10 mouse cellular contexts compared by ENCODE assay signal in genomic region chr2:181242314-181242665, GRCm38 (mm10). TPM values are rescaled to one million over a fixed set of nuclear protein-coding genes. Genes with fewer than 3 reads are reported as not detected.
DNase-seq lines count a peak whose midpoint lies in the region; ATAC-seq and TF ChIP-seq lines count a peak whose summit lies in the region.
"Had no signal": no experiment of that assay in that cellular context is flagged by ENCODE, and none has a peak within 500 bp of the region (broad histone marks: within the 10 kb centered on the region; RNA-seq: fewer than 3 reads in every experiment).

No protein-coding gene starts in this region.

- no peak for TF ChIP-seq CTCF in embryonic fibroblast, embryonic 13.5 days (IDR thresholded peaks at IDR 0.05; ENCODE audit: borderline replicate concordance, insufficient read depth, low read length)
- TF ChIP-seq CTCF in kidney, adult 2 months (conservative IDR thresholded peaks at IDR 0.05; ENCODE audit: insufficient read depth, insufficient read length, low read depth, low read length): no peak

- peaks cover 7% of the 10 kb centered on the region for H3K27me3 ChIP-seq in megakaryocyte, embryonic 14.5 days (replicated peaks)
- H3K27me3 ChIP-seq in intestine, embryonic 14.5 days (replicated peaks; ENCODE audit: control insufficient read depth, insufficient read depth, low read length): no peaks in the 10 kb centered on the region
- no peaks in the 10 kb centered on the region for H3K27me3 ChIP-seq in neural tube, embryonic 13.5 days
- H3K27me3 ChIP-seq in kidney, adult 2 months (replicated peaks; ENCODE audit: control insufficient read depth, insufficient read depth, low read length): no peaks in the 10 kb centered on the region

- no peak for ATAC-seq in megakaryocyte, adult 5-6 weeks (ENCODE audit: poor library complexity, severe bottlenecking)
- no peak for ATAC-seq in intestine, embryonic 14.5 days (replicated peaks; ENCODE audit: low FRiP score, low TSS enrichment, low read depth)
- no peak for ATAC-seq in neural tube, embryonic 13.5 days (ENCODE audit: low read depth)

- peak overlapping the region; percentile 94 for H3K4me3 ChIP-seq in megakaryocyte, embryonic 14.5 days (replicated peaks)
- H3K4me3 ChIP-seq in embryonic fibroblast, embryonic 13.5 days (ENCODE audit: insufficient read depth, low read length): peak overlapping the region; percentile 70; the same call in 1 of the 2 replicates
- H3K4me3 ChIP-seq in intestine, embryonic 14.5 days (ENCODE audit: low read depth, low read length): peak overlapping the region; percentile 54
- H3K4me3 ChIP-seq in neural tube, embryonic 13.5 days: no peak overlapping the region
- H3K4me3 ChIP-seq in kidney, adult 2 months (ENCODE audit: insufficient read depth, low read depth, low read length): no peak overlapping the region

- TF ChIP-seq POLR2A in embryonic fibroblast, embryonic 13.5 days (IDR thresholded peaks at IDR 0.05; ENCODE audit: low read depth, low read length): no peak; the same call in 1 of the 2 replicates
- no peak for TF ChIP-seq POLR2A in kidney, adult 2 months (IDR thresholded peaks at IDR 0.05; ENCODE audit: low read depth, low read length)

- peak; percentile 58 for DNase-seq in intestine, embryonic 14.5 days (ENCODE audit: low spot score)
- DNase-seq in cerebellum, adult 18-20 months: no peak
- DNase-seq in gastrocnemius, postnatal 25 days: no peak
- no peak for DNase-seq in kidney, adult 2 months

- 56% methylated on average over 3 of the region's 3 CpGs for WGBS in intestine, embryonic 14.5 days
- WGBS in neural tube, embryonic 13.5 days: 71% methylated on average over 3 of the region's 3 CpGs
- 47% methylated on average over 3 of the region's 3 CpGs for WGBS in kidney, adult 2 months

- H3K27ac ChIP-seq in embryonic fibroblast, embryonic 13.5 days (ENCODE audit: insufficient read depth, low read length): no peak overlapping the region
- no peak overlapping the region for H3K27ac ChIP-seq in intestine, embryonic 14.5 days (ENCODE audit: low read depth)
- H3K27ac ChIP-seq in neural tube, embryonic 13.5 days (replicated peaks): no peak overlapping the region
- no peak overlapping the region for H3K27ac ChIP-seq in kidney, adult 2 months (ENCODE audit: insufficient read depth, low read depth, low read length)

- peaks cover 58% of the 10 kb centered on the region for H3K4me1 ChIP-seq in megakaryocyte, embryonic 14.5 days
- H3K4me1 ChIP-seq in embryonic fibroblast, embryonic 13.5 days (ENCODE audit: control insufficient read depth, insufficient read depth, low read length): no peaks in the 10 kb centered on the region
- H3K4me1 ChIP-seq in intestine, embryonic 14.5 days (replicated peaks; ENCODE audit: control insufficient read depth, insufficient read depth, low read length): peaks cover 15% of the 10 kb centered on the region; the same call in 1 of the 2 replicates
- peaks cover 8% of the 10 kb centered on the region for H3K4me1 ChIP-seq in neural tube, embryonic 13.5 days (replicated peaks)
- H3K4me1 ChIP-seq in kidney, adult 2 months (ENCODE audit: control insufficient read depth, insufficient read depth, low read length): 0 out of 2 replicates have a peak, but pooled peaks cover 2% of the 10 kb centered on the region

- H3K36me3 ChIP-seq in megakaryocyte, embryonic 14.5 days (replicated peaks; ENCODE audit: low read length): peaks cover 35% of the 10 kb centered on the region
- H3K36me3 ChIP-seq in intestine, embryonic 14.5 days (ENCODE audit: control insufficient read depth, insufficient read depth, low read length): peaks cover 4% of the 10 kb centered on the region
- H3K36me3 ChIP-seq in neural tube, embryonic 13.5 days: no peaks in the 10 kb centered on the region
- no peaks in the 10 kb centered on the region for H3K36me3 ChIP-seq in kidney, adult 2 months (ENCODE audit: control insufficient read depth, insufficient read depth, low read length)

- H3K9ac ChIP-seq in intestine, embryonic 14.5 days (ENCODE audit: low read length): peak overlapping the region; percentile 63
- H3K9ac ChIP-seq in neural tube, embryonic 13.5 days: no peak overlapping the region

- peak overlapping the region; percentile 72 for H3K4me2 ChIP-seq in intestine, embryonic 14.5 days (ENCODE audit: low read length)
- peak overlapping the region; percentile 51 for H3K4me2 ChIP-seq in neural tube, embryonic 13.5 days

- peaks cover 11% of the 10 kb centered on the region for H3K9me3 ChIP-seq in megakaryocyte, embryonic 14.5 days
- no peaks in the 10 kb centered on the region for H3K9me3 ChIP-seq in intestine, embryonic 14.5 days (ENCODE audit: control insufficient read depth, low read length)
- no peaks in the 10 kb centered on the region for H3K9me3 ChIP-seq in neural tube, embryonic 13.5 days

RNA-seq across cellular contexts. Expression of gene Helz2, which starts 0.5 kb away (rescaled TPM):
- polyA plus RNA-seq in megakaryocyte, embryonic 14.5 days (2012; ENCODE audit: insufficient read depth, low replicate concordance): 1.9 and 2.3 TPM in 2 replicates
- total RNA-seq in megakaryocyte, adult 5-6 weeks (2015): 13.5 and 14.2 TPM in 2 replicates
- total RNA-seq in megakaryocyte, adult 5-6 weeks (2017): 11.0 and 14.6 TPM in 2 replicates
- polyA plus RNA-seq in embryonic fibroblast, embryonic 13.5 days (2011; ENCODE audit: insufficient read length, low read depth, missing spikeins): 10.5 and 12.3 TPM in 2 replicates
- 2.6 and 2.8 TPM in 2 replicates for polyA plus RNA-seq in intestine, embryonic 14.5 days (2014; fragmentation: Nextera tagmentation; extraction: Ambion mirVana)
- 0.22 and 0.32 TPM in 2 replicates for polyA plus RNA-seq in neural tube, embryonic 13.5 days (2015; fragmentation: Nextera tagmentation; extraction: Ambion mirVana)
- total RNA-seq in gastrocnemius, postnatal 25 days (2021): 1 to 10 TPM; 2.5 to 3.4 TPM
- 15.4 and 17.5 TPM in 2 replicates for polyA plus RNA-seq in kidney, adult 2 months (2012; rRNA removed)

RNA-seq across cellular contexts. Expression of gene Fndc11, which starts 22.5 kb away (rescaled TPM):
- polyA plus RNA-seq in megakaryocyte, embryonic 14.5 days (2012; ENCODE audit: insufficient read depth, low replicate concordance): not detected in 2 replicates
- not detected in 2 replicates for total RNA-seq in megakaryocyte, adult 5-6 weeks (2015)
- total RNA-seq in megakaryocyte, adult 5-6 weeks (2017): not detected in 2 replicates
- not detected in 2 replicates for polyA plus RNA-seq in embryonic fibroblast, embryonic 13.5 days (2011; ENCODE audit: insufficient read length, low read depth, missing spikeins)
- not detected in 2 replicates for polyA plus RNA-seq in intestine, embryonic 14.5 days (2014; fragmentation: Nextera tagmentation; extraction: Ambion mirVana)
- polyA plus RNA-seq in neural tube, embryonic 13.5 days (2015; fragmentation: Nextera tagmentation; extraction: Ambion mirVana): not detected in 2 replicates
- total RNA-seq in gastrocnemius, postnatal 25 days (2021): not detected
- 0.72 and 0.77 TPM in 2 replicates for polyA plus RNA-seq in kidney, adult 2 months (2012; rRNA removed)
- total RNA-seq: left cerebral cortex, adult 8-10 months had no signal

RNA-seq across cellular contexts. Expression of gene Srms, which starts 29.3 kb away (rescaled TPM):
- not detected in 2 replicates for polyA plus RNA-seq in megakaryocyte, embryonic 14.5 days (2012; ENCODE audit: insufficient read depth, low replicate concordance)
- total RNA-seq in megakaryocyte, adult 5-6 weeks (2015): not detected in 2 replicates
- total RNA-seq in megakaryocyte, adult 5-6 weeks (2017): not detected in 2 replicates
- not detected in 2 replicates for polyA plus RNA-seq in embryonic fibroblast, embryonic 13.5 days (2011; ENCODE audit: insufficient read length, low read depth, missing spikeins)
- 0.09 TPM in 1 of 2 replicates, not detected in the other for polyA plus RNA-seq in intestine, embryonic 14.5 days (2014; fragmentation: Nextera tagmentation; extraction: Ambion mirVana)
- 0.14 and 0.22 TPM in 2 replicates for polyA plus RNA-seq in neural tube, embryonic 13.5 days (2015; fragmentation: Nextera tagmentation; extraction: Ambion mirVana)
- under 1 TPM; 0.20 to 0.24 TPM for total RNA-seq in gastrocnemius, postnatal 25 days (2021)
- polyA plus RNA-seq in kidney, adult 2 months (2012; rRNA removed): 0.87 and 0.91 TPM in 2 replicates

RNA-seq across cellular contexts. Expression of gene Ptk6, which starts 39.7 kb away (rescaled TPM):
- polyA plus RNA-seq in megakaryocyte, embryonic 14.5 days (2012; ENCODE audit: insufficient read depth, low replicate concordance): not detected in 2 replicates
- total RNA-seq in megakaryocyte, adult 5-6 weeks (2015): not detected in 2 replicates
- total RNA-seq in megakaryocyte, adult 5-6 weeks (2017): not detected in 2 replicates
- not detected in 2 replicates for polyA plus RNA-seq in embryonic fibroblast, embryonic 13.5 days (2011; ENCODE audit: insufficient read length, low read depth, missing spikeins)
- polyA plus RNA-seq in intestine, embryonic 14.5 days (2014; fragmentation: Nextera tagmentation; extraction: Ambion mirVana): not detected in 2 replicates
- not detected in 2 replicates for polyA plus RNA-seq in neural tube, embryonic 13.5 days (2015; fragmentation: Nextera tagmentation; extraction: Ambion mirVana)
- total RNA-seq in gastrocnemius, postnatal 25 days (2021): not detected
- polyA plus RNA-seq in kidney, adult 2 months (2012; rRNA removed): 0.12 and 0.16 TPM in 2 replicates
- total RNA-seq: left cerebral cortex, adult 8-10 months had no signal
- polyA plus RNA-seq: activated CD4-positive, CD25-positive, alpha-beta regulatory T cell, adult 4 months had no signal

RNA-seq across cellular contexts. Expression of gene Gmeb2, which starts 45.5 kb away (rescaled TPM):
- polyA plus RNA-seq in megakaryocyte, embryonic 14.5 days (2012; ENCODE audit: insufficient read depth, low replicate concordance): 4.9 and 8.0 TPM in 2 replicates
- total RNA-seq in megakaryocyte, adult 5-6 weeks (2015): 12.5 and 16.6 TPM in 2 replicates
- total RNA-seq in megakaryocyte, adult 5-6 weeks (2017): 13.4 and 23.9 TPM in 2 replicates
- 20.0 and 23.6 TPM in 2 replicates for polyA plus RNA-seq in embryonic fibroblast, embryonic 13.5 days (2011; ENCODE audit: insufficient read length, low read depth, missing spikeins)
- 16.4 and 16.6 TPM in 2 replicates for polyA plus RNA-seq in intestine, embryonic 14.5 days (2014; fragmentation: Nextera tagmentation; extraction: Ambion mirVana)
- polyA plus RNA-seq in neural tube, embryonic 13.5 days (2015; fragmentation: Nextera tagmentation; extraction: Ambion mirVana): 15.1 and 15.4 TPM in 2 replicates
- 1 to 10 TPM; 6.1 to 6.3 TPM for total RNA-seq in gastrocnemius, postnatal 25 days (2021)
- 12.8 and 14.5 TPM in 2 replicates for polyA plus RNA-seq in kidney, adult 2 months (2012; rRNA removed)

Comparison
In these comparisons a context has a peak if more than half of its experiments do, and no peak if none do; other contexts are left out.
1. H3K4me3 ChIP-seq: peak in megakaryocyte, embryonic 14.5 days (single experiment), embryonic fibroblast, embryonic 13.5 days (single experiment) and intestine, embryonic 14.5 days (single experiment); none in neural tube, embryonic 13.5 days (single experiment) and kidney, adult 2 months (single experiment).